Mouse (Mus musculus) kidney, adult 2 months (tissue): ENCODE results near the gene Rab27a.

Source experiments
- CTCF ChIP-seq: fragments of 200-500 bp; conservative IDR thresholded peaks from 2 replicates; pipeline ENCODE4 v1.5.1; 2011; ENCODE audit warnings: low read depth, mild to moderate bottlenecking, control low read depth, low read length, moderate library complexity, mixed read lengths; ENCODE audit not compliant: insufficient read depth, insufficient read length
- POLR2A ChIP-seq: fragments of 200-500 bp; IDR thresholded peaks from one replicate; pipeline ENCODE4 v1.6.1; 2011; ENCODE audit warnings: low read depth, low read length, control low read depth

- TF ChIP-seq CTCF (no peak), POLR2A (peak; percentile 39)
These were observed 68.6 kb downstream of the Rab27a start, which contains the start of gene Rsl24d1 for GRCm38 (mm10) chr9:73112919-73113906.
